Mouse (Mus musculus) heart, postnatal 0 days (tissue): ENCODE measurements around the gene Slc25a25.

Experiments
- CTCF ChIP-seq: IDR thresholded peaks from 2 replicates; pipeline ENCODE4 v1.5.1; 2016; ENCODE audit warnings: antibody characterized with exemption, control low read depth, low read depth
- EP300 ChIP-seq: IDR thresholded peaks from 2 replicates; pipeline ENCODE4 v1.6.1; 2016; ENCODE audit warnings: antibody characterized with exemption, low read depth

GRCm38 (mm10) chr2:32463773-32464172 is 12.5 kb upstream of the Slc25a25 start:
- TF ChIP-seq CTCF (no peak), EP300 (no peak)
